Mouse (Mus musculus) frontal cortex, postnatal 10 days (tissue): Measurements from ENCODE around the gene F7.
A peak's percentile ranks its signal among the peaks of the same experiment; 100 is the strongest.

Source experiments
- DNase-seq, 2 experiments: peaks; one replicate each; pipeline ENCODE4 v3.0.0; 2022; ENCODE audit warnings: low spot score in 2 of 2, mixed read lengths in 1 of 2

The F7 gene

GRCm38 (mm10) chr8:13025487-13026224, at the start of gene F7:
F7 (plus strand) TSS chr8:13026034.
- DNase-seq: no peak

- no peak for DNase-seq
Observed at GRCm38 (mm10) chr8:12976290-12976689, 49.5 kb upstream of the F7 start.

GRCm38 (mm10) chr8:12976723-12977122, 49.1 kb upstream of the F7 start:
- DNase-seq: no peak

DNA sequence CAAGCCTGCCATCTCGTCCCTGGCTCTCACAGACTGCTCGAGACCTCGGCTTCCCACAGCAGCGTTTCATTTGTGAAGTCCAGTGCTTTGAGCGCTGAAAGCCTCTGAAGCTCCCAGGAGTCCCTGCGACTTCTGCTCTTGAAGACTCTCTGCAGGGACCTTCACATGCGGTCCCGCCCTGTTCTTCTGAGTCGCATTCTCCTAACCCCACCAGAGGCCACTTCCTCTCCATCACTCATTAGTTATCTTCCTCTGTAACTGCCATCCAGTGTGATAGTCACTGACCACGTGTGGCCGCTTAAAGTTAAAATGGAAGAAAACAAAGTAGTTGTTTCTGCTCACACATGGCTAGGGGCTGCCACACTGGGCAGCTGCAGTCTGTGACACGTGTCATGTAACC, 48.5 kb upstream of the F7 start:
- DNase-seq: no peak

DNA sequence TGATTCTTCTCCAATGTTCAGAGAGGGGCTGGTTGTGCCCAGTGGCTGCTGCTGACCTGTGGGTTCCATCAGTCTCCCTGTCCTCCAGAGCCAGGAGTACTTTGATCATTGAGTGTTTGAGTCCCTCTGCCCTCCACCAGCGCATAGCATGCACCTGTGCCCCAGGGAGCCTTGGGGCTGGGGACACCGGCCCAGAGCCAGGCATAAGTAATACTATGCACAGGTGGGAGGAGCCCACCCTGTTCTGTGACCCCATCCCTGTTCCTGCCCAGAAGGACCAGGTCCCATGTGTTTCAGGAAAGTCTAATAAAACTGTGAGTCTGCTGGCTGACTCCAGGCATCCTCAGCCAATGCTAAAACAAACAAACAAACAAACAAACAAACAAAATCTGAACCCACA, 47.5 kb upstream of the F7 start:
- DNase-seq: no peak

- no peak for DNase-seq
Observed at GRCm38 (mm10) chr8:12978726-12979125, 47.1 kb upstream of the F7 start.

DNA sequence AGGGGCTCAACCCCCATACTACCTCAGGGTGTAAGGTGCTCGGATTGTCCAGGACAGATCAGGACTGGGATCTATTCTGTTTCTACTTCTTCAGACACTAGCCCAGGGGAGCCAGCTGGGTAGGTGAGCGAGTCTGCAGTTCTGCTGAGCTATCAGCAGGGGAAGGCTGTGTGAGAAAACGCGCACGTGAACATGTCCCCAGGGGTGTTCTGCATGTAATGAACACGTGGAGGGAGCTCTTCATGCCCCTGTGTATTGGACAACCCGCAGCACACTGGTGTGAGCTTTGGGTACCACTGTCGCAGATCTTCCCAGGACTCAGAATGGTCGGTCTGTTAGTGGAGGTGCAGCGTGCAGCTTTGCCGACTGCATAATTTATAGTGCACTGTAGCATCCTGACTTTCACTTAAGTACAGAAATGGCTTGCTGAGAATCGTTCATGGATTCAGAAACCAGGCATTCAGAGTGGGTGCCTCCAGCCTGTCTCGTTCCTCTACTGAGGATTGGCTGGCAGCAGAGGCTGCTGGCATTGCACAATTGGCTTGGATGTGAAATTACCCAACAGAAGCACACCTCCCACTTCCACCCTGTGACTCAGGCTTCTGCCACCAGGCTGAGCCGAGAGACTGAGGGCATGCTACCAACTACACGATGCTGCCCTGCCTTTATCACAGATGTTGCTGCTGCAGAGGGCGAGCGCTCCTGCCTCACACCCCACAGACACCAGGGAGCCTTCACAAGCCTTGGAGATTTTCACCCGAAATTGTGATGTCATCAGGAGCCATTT, 42.0 kb upstream of the F7 start:
- DNase-seq: peak; percentile 67 to 80

GRCm38 (mm10) chr8:12984601-12985243, 41.1 kb upstream of the F7 start:
- DNase-seq: no peak

DNA sequence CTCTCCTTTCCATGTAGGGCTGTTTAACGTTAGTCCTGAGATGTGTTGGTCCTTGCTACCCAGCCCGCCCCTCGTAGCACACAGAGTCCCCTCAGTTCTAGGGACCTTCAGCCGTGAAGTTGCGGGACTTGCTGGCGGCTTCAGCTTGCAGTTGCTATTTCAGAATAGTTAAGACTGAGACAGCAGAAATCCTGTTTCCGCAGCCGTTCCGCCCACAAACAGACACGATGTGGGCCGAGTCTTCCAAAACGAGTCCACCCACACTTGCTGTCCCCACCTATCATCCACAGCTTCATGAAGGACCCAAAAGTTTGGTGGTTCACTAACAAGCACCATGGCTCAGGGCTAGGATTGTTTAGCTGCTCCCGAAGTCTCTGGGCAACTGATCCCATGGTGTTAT, 40.6 kb upstream of the F7 start:
- DNase-seq: no peak

DNA sequence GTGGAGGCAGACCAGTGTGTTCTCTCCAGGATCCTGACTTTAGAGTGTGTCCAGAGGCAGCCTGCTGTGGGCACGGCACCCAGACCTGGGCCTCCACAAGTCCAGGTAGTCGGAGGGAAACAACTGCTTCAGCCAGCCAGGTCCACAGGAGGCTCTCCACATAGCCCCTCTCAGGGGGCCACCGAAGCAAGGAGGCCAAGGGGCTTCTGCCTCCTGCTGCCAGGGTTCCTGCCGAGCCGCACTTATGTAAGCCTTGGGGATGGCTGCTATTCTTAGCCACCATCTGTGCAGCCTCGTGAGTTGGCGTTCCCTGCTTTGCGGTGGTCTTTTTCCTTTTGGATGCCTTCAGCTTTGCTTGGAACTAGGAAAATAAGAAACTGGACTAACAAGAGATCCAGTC, 38.3 kb upstream of the F7 start:
- peak in 1 of 2 experiments; percentile 55 for DNase-seq

GRCm38 (mm10) chr8:12988722-12989430, 37.0 kb upstream of the F7 start:
- no peak for DNase-seq

- DNase-seq: no peak
Observed at GRCm38 (mm10) chr8:12991411-12991810, 34.4 kb upstream of the F7 start.

GRCm38 (mm10) chr8:12994468-12994867, 31.4 kb upstream of the F7 start:
- no peak for DNase-seq

- DNase-seq: no peak
Observed at GRCm38 (mm10) chr8:12995481-12995880, 30.4 kb upstream of the F7 start.

GRCm38 (mm10) chr8:12996831-12997275, 29.0 kb upstream of the F7 start:
- no peak for DNase-seq

GRCm38 (mm10) chr8:12998331-12998730, 27.5 kb upstream of the F7 start:
- DNase-seq: no peak

DNA sequence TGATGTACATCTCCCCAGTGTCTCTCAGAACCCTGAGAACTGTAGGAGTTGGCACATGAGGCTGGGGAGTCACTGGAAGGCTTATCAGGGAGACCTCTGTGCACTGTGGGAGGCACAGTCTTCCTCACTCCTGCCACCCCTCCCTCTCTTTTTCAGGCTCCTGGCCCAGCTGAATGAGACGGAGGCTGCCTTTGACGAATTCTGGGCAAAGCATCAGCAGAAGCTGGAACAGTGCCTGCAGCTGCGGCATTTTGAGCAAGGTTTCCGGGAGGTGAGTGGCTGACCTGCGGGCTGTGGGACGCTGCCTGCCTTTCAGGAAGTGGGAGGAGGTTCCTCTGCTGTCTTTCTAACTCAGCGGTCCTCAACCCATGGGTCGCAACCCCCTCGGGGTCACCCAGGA, 26.0 kb upstream of the F7 start:
- DNase-seq: no peak

- no peak for DNase-seq
Observed at GRCm38 (mm10) chr8:13007458-13007857, 18.4 kb upstream of the F7 start.

- no peak for DNase-seq
Observed at GRCm38 (mm10) chr8:13010313-13010712, 15.5 kb upstream of the F7 start.

- no peak for DNase-seq
Observed at GRCm38 (mm10) chr8:13019560-13019959, 6.3 kb upstream of the F7 start.

GRCm38 (mm10) chr8:13021830-13022229, 4.0 kb upstream of the F7 start:
- DNase-seq: no peak

DNA sequence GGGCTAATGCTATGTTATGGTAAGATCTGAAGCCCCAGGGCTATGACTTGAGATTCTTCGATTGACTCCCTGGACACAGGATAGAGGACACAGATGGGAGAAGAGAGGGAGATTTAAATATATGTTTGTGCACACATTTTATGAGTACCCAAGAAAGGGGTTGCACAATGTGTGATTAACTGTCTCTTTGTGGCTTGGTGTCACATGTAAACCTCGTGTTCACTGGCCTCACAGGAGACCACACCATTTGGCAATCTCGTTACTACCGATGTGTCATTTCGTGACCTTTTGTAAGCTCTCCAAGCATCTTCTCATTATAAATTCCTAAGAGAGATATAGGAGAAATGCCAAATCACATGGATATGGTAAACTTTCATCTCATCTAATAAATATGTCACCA, 1.8 kb downstream of the F7 start:
- DNase-seq: no peak
